Mouse (Mus musculus): ENCODE results near the gene Ldlr.

DNA sequence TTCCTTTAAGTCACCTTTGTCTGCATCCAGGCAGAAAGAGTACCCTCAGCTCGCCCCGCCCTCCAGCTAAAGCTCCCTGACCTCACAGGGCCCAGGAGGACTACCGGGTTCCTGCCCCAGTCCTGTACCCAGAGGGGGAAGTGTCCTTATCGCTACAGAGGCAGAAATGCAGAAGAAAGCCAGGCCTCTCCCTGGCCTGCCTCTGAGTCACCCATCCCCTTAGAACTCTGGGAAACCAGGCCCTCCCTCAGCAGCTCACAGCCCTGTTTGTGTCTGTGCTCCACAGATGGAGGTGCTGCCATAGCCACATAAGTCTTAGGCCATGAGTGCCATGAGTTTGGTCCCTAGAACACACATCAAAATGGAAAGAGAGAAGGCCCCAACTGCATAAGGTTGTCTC is 8.0 kb upstream of the Ldlr start:
- TF ChIP-seq ZC3H11A (IDR thresholded peaks at IDR 0.05; ENCODE audit: low read depth, low read length) (no peak), CTCF (IDR thresholded peaks at IDR 0.05 in 2 of 3, conservative IDR thresholded peaks at IDR 0.05 in 1 of 3; ENCODE audit: control insufficient read depth in 1 of 3, insufficient read depth in 1 of 3, low read depth in 2 of 3, low read length in 3 of 3, poor library complexity in 1 of 3, severe bottlenecking in 1 of 3) (no peak), E2F4 (IDR thresholded peaks at IDR 0.05; ENCODE audit: borderline replicate concordance, low read depth, low read length) (no peak), ETS1 (IDR thresholded peaks at IDR 0.05; ENCODE audit: low read depth, low read length) (no peak), JUND (IDR thresholded peaks at IDR 0.05; ENCODE audit: low read depth, low read length) (no peak), POLR2A (IDR thresholded peaks at IDR 0.05; ENCODE audit: control insufficient read depth in 1 of 2, insufficient read depth in 1 of 2, low read depth in 1 of 2, low read length in 2 of 2, poor library complexity in 1 of 2) (peak in 1 of 2 experiments; percentile 90; a peak in 2 of 4 replicates), SIN3A (IDR thresholded peaks at IDR 0.05; ENCODE audit: low read length) (no peak)

Data from MEL (cell line).